Mouse (Mus musculus) bone marrow macrophage, adult 2 months (primary cell): Measurements from ENCODE around the gene Kcnma1. TPM values are rescaled to one million over a fixed set of nuclear protein-coding genes. Genes with fewer than 3 reads are reported as not detected.

Experiments
- H3K27ac ChIP-seq: 2 replicates; pipeline ENCODE4 v1.5.1; 2012; ENCODE audit warnings: low read depth, low read length; ENCODE audit not compliant: insufficient read depth
- H3K4me1 ChIP-seq: 2 replicates; pipeline ENCODE4 v1.6.1; 2012; ENCODE audit warnings: low read length; ENCODE audit not compliant: control insufficient read depth, insufficient read depth
- H3K4me3 ChIP-seq: 2 replicates; pipeline ENCODE4 v1.5.1; 2012; ENCODE audit warnings: mild to moderate bottlenecking, low read length, moderate library complexity; ENCODE audit not compliant: insufficient read depth
- CTCF ChIP-seq: IDR thresholded peaks from 2 replicates; pipeline ENCODE4 v1.5.1; 2012; ENCODE audit warnings: low read depth, mild to moderate bottlenecking, low read length, moderate library complexity
- POLR2A ChIP-seq: IDR thresholded peaks from 2 replicates; pipeline ENCODE4 v1.6.1; 2012; ENCODE audit warnings: mild to moderate bottlenecking, low read depth, low read length, borderline replicate concordance
- polyA plus RNA-seq: library from polyadenylated mRNA; stranded (reverse); fragments of >200 nt; gene quantifications from 2 replicates; pipeline ENCODE4 v1.2.4, GENCODE M21; 2012; ENCODE audit not compliant: missing spikeins, insufficient read depth, insufficient read length

Gene Kcnma1
- polyA plus RNA-seq, 1 experiment: not detected

DNA sequence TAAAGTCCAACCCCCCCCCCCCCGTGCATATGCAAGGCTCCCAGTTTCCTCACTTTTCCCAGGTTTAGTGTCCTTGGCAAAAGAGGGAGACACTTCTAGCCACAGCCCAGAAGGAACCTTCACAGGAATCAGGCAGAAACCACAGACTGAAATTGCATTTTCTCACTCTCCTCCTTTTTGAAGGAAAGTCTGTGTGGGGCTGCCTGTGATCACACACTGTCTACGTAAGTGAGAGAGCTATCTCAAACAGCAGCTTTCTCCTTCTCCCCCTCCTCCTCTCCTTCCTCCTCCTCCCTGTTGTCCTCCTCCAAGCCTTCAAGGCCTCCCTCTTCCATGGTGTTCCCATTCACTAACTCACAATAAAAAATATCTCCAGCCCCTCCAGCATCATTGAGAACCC is 90.9 kb downstream of the Kcnma1 start:
- H3K4me3 ChIP-seq: no peak overlapping the region
- TF ChIP-seq POLR2A: no peak
- TF ChIP-seq CTCF: no peak
- no peak overlapping the region for H3K27ac ChIP-seq
- H3K4me1 ChIP-seq: no peaks in the 10 kb centered on the region

DNA sequence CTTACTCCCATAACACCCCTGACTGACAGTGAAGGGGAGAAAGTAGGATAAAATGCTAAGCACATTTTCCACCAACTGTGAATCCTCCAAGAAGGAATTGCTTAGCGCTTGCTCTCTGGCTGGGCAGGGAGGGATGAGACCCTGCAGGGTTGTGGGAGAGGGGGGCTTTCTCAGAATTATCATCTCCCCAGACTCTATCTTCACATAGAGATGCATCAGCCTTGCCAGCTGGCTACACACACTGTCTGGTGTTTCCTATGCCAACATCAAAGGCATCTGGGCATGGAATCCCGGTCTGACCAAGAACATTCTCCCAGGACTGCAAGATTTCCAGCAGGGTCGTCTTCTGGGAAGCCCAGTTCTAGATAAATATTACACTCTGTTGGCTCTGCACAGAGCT is 91.5 kb downstream of the Kcnma1 start:
- Histone ChIP-seq H3K27ac (no peak overlapping the region), H3K4me1 (no peaks in the 10 kb centered on the region), H3K4me3 (no peak overlapping the region)
- TF ChIP-seq CTCF (no peak), POLR2A (no peak)

DNA sequence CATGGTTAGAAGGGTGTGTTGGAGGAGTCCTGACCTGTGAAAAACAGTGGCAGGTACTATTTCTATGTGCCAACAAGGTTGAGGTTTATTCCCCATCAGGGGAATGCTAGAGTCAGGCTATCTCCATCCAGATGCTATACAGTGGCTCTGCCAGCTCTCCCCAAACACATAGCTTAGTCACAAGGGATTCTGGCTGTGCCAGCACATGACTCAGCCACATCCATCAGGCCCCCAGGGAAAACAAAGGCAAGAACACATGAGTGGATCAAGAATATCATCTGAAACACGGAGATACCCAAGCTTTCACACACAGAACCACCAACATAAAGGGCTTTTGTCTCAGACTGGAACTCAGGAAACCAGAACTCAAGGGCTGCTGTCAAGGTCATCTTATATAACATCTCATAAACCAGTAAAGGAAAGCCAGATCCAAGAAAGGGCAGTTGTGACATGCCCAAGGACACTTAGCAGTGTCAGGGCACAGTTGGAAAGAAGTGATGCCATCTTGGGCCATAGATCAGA is 103.1 kb downstream of the Kcnma1 start:
- Histone ChIP-seq H3K27ac (no peak overlapping the region), H3K4me3 (no peak overlapping the region), H3K4me1 (no peaks in the 10 kb centered on the region)
- no peak for TF ChIP-seq CTCF

DNA sequence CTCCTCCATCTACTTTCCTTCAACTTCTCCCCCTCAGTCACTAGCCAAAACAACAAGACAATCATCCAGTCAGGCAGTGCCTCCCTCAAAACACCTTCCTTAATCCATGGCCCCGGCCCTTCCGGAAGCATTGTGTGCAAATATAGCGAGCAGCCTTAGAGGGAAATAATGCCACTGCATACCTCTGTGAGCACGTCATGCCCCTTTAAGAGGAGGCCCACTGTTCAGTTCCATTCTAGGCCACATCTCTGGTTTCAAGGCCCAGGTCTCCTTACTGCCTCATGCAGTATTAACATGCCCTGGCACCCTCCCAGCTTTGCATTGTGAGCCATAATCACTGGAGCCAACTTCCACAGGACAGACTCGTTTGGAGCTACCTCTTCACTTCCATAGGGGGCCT is 105.7 kb downstream of the Kcnma1 start:
- TF ChIP-seq POLR2A: no peak
- no peak for TF ChIP-seq CTCF
- Histone ChIP-seq H3K4me1 (no peaks in the 10 kb centered on the region), H3K27ac (no peak overlapping the region), H3K4me3 (no peak overlapping the region)

DNA sequence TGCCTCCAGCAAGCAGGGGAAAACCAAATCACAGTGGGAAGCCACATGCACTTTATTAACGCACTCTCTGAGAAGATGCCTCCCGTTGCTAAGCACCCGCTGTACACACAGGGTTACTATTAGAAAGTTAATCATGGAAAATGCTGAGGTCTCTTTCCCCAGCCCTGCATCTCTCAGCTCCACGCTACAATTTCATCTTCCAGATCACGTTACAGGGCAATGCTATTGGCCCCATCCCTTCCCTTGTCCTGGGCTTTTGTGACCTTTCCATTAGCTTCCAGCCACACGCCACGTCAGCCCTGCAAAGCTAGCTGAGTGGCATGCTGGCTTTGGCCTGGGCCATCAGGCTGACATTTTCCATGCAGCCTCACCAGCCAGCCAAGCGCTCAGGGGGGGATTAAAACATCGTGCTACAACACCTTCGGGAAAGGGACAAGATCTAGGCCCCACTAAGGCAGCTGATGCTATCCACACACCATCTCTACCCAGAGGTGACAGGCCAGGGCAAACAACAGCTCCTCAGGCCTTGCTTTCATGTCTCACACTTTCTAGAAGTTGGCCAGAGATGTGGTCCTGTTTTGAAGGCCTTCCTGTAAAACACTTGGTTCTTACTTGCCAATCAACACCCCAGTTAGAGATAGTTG is 111.5 kb downstream of the Kcnma1 start:
- Histone ChIP-seq H3K4me1 (no peaks in the 10 kb centered on the region), H3K4me3 (no peak overlapping the region), H3K27ac (no peak overlapping the region)
- TF ChIP-seq POLR2A: no peak
- no peak for TF ChIP-seq CTCF

DNA sequence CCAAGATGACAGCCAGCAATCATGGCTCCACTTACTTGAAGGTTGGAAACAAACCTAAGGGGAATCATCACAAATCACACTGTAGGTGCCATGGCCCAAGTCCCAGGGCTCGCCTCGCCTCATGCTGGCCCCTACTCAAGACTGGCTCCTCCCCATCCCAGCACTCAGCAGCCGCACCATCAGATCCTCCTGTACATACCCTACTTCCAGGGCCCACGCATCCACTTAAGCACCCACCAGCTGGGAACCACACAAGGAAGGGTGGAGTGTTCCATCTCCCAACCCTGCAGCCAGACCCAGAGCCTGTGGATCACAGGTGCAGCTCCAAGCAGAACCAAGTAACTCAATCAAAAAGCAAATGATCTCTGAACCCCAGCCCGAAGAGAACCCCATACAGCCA is 114.8 kb downstream of the Kcnma1 start:
- no peak overlapping the region for H3K27ac ChIP-seq
- H3K4me1 ChIP-seq: no peaks in the 10 kb centered on the region
- no peak overlapping the region for H3K4me3 ChIP-seq
- TF ChIP-seq CTCF: no peak
- TF ChIP-seq POLR2A: no peak

DNA sequence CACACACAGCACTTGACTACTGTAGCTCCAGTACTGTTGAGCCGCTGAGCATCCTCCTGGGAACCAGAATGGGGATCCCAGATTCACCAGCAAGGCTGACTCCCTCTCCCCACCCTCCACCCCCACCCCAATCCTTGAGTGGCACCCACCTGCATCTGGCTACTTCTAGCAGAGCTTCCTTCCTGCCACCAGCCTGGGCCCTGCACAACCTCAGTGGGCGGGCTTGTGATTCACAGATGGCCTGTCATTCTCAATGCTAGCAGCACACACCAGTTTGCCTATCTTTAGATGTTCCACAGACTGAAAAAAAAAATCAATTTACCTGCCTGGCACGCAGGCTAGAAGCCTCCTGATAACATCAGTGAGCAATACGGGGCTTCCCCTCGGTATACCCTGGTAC is 116.5 kb downstream of the Kcnma1 start:
- TF ChIP-seq POLR2A (no peak), CTCF (no peak)

DNA sequence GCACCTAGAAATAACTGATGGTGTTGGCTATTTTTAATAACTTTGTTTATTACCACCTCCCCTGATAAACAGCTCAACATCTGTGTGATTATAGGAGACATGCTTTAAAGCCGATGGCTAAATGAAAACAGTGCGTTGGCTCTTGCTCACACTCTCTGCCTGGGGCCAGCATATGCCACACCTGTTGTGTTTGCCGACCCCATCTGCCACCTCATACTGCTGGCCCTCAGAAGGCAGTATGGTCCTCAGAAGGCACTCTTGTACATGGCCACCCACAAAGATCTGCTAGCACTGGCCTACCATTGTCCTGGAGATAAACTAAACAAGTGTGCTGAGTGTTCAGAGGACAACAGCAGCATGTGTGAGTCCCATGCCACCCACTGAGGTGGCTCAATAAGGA is 118.3 kb downstream of the Kcnma1 start:
- TF ChIP-seq POLR2A: no peak
- no peak for TF ChIP-seq CTCF
- Histone ChIP-seq H3K4me1 (no peaks in the 10 kb centered on the region), H3K27ac (no peak overlapping the region), H3K4me3 (no peak overlapping the region)

More for the DNA sequence above, 116.5 kb downstream of the Kcnma1 start:
- H3K4me3 ChIP-seq: no peak overlapping the region
- no peak overlapping the region for H3K27ac ChIP-seq
- H3K4me1 ChIP-seq: no peaks in the 10 kb centered on the region

DNA sequence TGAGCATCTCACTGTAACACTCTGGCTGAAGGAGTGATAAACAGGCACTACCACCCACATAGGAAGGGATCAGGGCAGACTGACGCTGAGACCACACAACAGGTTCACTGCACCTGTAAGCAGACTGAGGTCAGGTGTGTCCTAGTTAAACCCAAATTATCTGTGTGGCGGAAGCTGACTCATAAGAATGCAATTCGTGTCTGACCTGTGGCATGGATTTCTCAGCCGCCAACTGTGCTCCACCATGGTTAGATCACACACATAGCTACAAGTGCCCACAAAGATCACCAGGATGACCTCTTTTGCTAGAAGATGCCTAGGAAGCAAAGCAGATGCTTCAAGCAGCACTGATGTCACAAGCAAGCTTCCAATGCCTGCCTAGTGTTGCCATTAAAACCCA is 128.2 kb downstream of the Kcnma1 start:
- TF ChIP-seq POLR2A: no peak
- no peak for TF ChIP-seq CTCF
- Histone ChIP-seq H3K4me1 (no peaks in the 10 kb centered on the region), H3K4me3 (no peak overlapping the region), H3K27ac (no peak overlapping the region)

DNA sequence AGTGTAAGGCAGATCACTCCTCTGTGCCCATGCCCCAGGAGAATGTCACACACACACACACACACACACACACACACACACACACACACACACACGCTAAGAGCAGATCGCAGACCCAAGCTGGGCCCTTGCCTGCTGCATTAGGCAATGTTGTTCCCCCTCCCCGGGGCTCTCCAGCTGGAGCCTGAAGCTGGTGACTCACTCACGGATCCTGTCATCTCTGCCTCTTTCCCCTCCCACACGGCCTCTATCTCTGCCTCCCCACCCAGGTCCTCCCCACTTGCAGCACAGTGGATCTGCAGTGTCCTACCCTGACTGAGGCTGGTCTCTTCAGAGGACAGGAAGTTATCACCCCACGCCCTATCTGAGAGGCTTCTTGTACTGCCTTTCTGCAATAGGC is 128.8 kb downstream of the Kcnma1 start:
- TF ChIP-seq CTCF: no peak
- no peak for TF ChIP-seq POLR2A
- Histone ChIP-seq H3K4me3 (no peak overlapping the region), H3K27ac (no peak overlapping the region), H3K4me1 (no peaks in the 10 kb centered on the region)

DNA sequence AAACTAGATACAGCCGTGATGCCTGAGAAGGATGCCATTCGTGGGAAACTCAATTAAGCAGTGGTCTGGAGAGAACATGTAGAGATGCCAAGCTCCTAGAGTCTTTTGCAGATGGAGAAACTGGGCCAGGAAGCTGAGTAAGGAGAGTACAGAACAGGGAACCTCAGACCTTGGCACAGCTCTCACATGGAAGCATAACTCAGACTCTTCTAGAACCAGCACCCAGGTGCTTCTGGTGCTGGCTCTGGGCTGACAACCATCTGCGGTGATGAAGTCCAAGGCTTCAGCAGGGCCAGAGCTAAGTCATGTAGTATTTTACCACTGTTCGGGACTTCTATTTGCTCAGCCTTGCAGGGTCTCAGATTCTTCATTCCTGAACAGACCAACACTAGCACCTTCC is 129.2 kb downstream of the Kcnma1 start:
- no peak overlapping the region for H3K27ac ChIP-seq
- no peaks in the 10 kb centered on the region for H3K4me1 ChIP-seq
- TF ChIP-seq POLR2A (no peak), CTCF (no peak)
- H3K4me3 ChIP-seq: no peak overlapping the region
